Mouse (Mus musculus) erythroblast, embryonic 14.5 days (primary cell): ENCODE measurements around the gene Wapl.

Experiments used
- GATA1 ChIP-seq: IDR thresholded peaks from 2 replicates; pipeline ENCODE4 v1.6.1; 2012; ENCODE audit warnings: low read length, inconsistent platforms, mixed read lengths
- TAL1 ChIP-seq: IDR thresholded peaks from 3 replicates; pipeline ENCODE4 v1.6.1; 2012; ENCODE audit warnings: low read length, inconsistent platforms, mixed read lengths

GRCm38 (mm10) chr14:34718150-34718549 is 44.4 kb downstream of the Wapl start:
- TF ChIP-seq TAL1: no peak
- TF ChIP-seq GATA1: no peak
